Mouse (Mus musculus): ENCODE measurements around the gene Fbxl17.

- TF ChIP-seq CTCF (IDR thresholded peaks at IDR 0.05; ENCODE audit: low read depth, low read length) (no peak), TAL1 (conservative IDR thresholded peaks at IDR 0.05; ENCODE audit: low read depth, low read length) (no peak), GATA1 (IDR thresholded peaks at IDR 0.05; ENCODE audit: borderline replicate concordance, low read length) (no peak)
These were observed 108.9 kb downstream of the Fbxl17 start for GRCm38 (mm10) chr17:63390951-63391350.
